Mouse (Mus musculus): Measurements from ENCODE around the gene Rhbdd2.

DNA sequence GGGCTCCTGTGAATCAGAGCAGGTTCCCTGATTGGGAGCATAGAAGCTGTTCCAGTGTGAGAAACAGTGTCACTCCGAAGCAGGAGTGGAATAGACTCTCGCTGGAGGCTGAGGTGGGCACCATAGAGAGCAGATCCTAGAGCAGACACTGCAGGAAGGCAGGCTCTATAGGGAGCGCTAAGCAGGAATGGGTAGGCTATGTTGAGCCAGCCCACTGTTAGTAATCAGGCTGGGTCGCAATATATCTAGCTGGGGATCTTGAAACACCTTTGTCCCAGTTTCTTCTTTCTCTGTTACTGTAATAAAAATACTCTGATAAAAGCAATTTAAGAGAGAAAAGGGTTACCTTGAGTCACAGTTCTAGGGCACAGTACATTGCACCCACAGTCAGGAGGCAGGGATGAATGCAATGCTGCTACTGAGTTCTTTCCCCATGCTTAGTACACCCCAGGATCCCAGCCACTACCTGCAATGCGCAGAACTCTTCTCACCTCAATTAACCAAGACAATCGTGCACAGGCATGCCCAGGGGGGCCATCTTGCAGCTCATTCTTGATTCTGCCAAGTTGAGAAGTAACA lies 48.6 kb downstream of the Rhbdd2 start:
- TF ChIP-seq CTCF (IDR thresholded peaks at IDR 0.05; ENCODE audit: low read depth, low read length) (no peak), POLR2A (IDR thresholded peaks at IDR 0.05; ENCODE audit: borderline replicate concordance, low read depth, low read length) (no peak)
